Mouse (Mus musculus) MEL (cell line): ENCODE measurements around the gene Ccl17. TPM values are rescaled to one million over a fixed set of nuclear protein-coding genes. Genes with fewer than 3 reads are reported as not detected.
A peak's percentile ranks its signal among the peaks of the same experiment; 100 is the strongest.
"Not testable (repeated sequence)": the region's sequence is repeated elsewhere in the genome, so short reads cannot be mapped to it uniquely, and the experiment has no call there.

Source experiments
- DNase-seq: peaks from one replicate; pipeline ENCODE4 v3.0.0; 2011; ENCODE audit warnings: low read depth, low spot score
- H3K27ac ChIP-seq: 2 replicates; pipeline ENCODE4 v1.5.1; 2012; ENCODE audit warnings: low read depth, mild to moderate bottlenecking, control low read depth, low read length, moderate library complexity; ENCODE audit not compliant: control insufficient read depth
- H3K27me3 ChIP-seq, 2 experiments: fragments of 150-350 bp in 1 of 2; sonication (generic) in 1 of 2; 2 replicates each; pipeline ENCODE4 v1.6.1; 2012; ENCODE audit warnings: low read length in 2 of 2, mild to moderate bottlenecking in 2 of 2, improper control_type of control experiment in 1 of 2, moderate library complexity in 1 of 2; ENCODE audit not compliant: insufficient read depth in 2 of 2, control insufficient read depth in 1 of 2
- H3K36me3 ChIP-seq, 2 experiments: 2 replicates each; pipeline ENCODE4 v1.6.1; 2012 to 2014; ENCODE audit warnings: low read length in 2 of 2, improper control_type of control experiment in 1 of 2, inconsistent platforms in 1 of 2, mild to moderate bottlenecking in 1 of 2; ENCODE audit not compliant: insufficient read depth in 2 of 2, control insufficient read depth in 1 of 2
- H3K4me1 ChIP-seq, 2 experiments: fragments of 150-350 bp in 1 of 2; sonication (generic) in 1 of 2; 2 replicates each; pipeline ENCODE4 v1.6.1; 2012; ENCODE audit warnings: low read length in 2 of 2, improper control_type of control experiment in 1 of 2, mild to moderate bottlenecking in 1 of 2; ENCODE audit not compliant: insufficient read depth in 2 of 2, control insufficient read depth in 1 of 2
- H3K4me3 ChIP-seq, 2 experiments: fragments of 150-350 bp in 1 of 2; sonication (generic) in 1 of 2; 2 replicates each; pipeline ENCODE4 v1.5.1; 2012; ENCODE audit warnings: low read depth in 2 of 2, low read length in 2 of 2, mild to moderate bottlenecking in 2 of 2, moderate library complexity in 2 of 2, control low read depth in 1 of 2, improper control_type of control experiment in 1 of 2; ENCODE audit not compliant: control insufficient read depth in 1 of 2, insufficient read depth in 1 of 2
- H3K79me2 ChIP-seq: 2 replicates; pipeline ENCODE4 v1.6.1; 2012; ENCODE audit warnings: mild to moderate bottlenecking, low read length, moderate library complexity; ENCODE audit not compliant: control insufficient read depth, poor library complexity, insufficient read depth
- H3K9ac ChIP-seq: 2 replicates; pipeline ENCODE4 v1.6.1; 2012; ENCODE audit warnings: low read depth, mild to moderate bottlenecking, control low read depth, low read length, moderate library complexity; ENCODE audit not compliant: control insufficient read depth, poor library complexity, severe bottlenecking
- H3K9me3 ChIP-seq: fragments of 150-350 bp; sonication (generic); replicated peaks from 2 replicates; pipeline ENCODE4 v1.6.1; 2012; ENCODE audit warnings: mild to moderate bottlenecking, low read length, improper control_type of control experiment, moderate library complexity; ENCODE audit not compliant: insufficient read depth
- E2F4 ChIP-seq: IDR thresholded peaks from 2 replicates; pipeline ENCODE4 v1.6.1; 2011; ENCODE audit warnings: low read depth, low read length, improper control_type of control experiment, borderline replicate concordance
- ELF1 ChIP-seq: IDR thresholded peaks from 2 replicates; pipeline ENCODE4 v1.6.1; 2014; ENCODE audit warnings: low read depth, mild to moderate bottlenecking, inconsistent platforms, low read length, improper control_type of control experiment, moderate library complexity
- ETS1 ChIP-seq: IDR thresholded peaks from 2 replicates; pipeline ENCODE4 v1.6.1; 2012; ENCODE audit warnings: low read depth, mild to moderate bottlenecking, inconsistent platforms, low read length, improper control_type of control experiment, moderate library complexity
- GABPA ChIP-seq: IDR thresholded peaks from 2 replicates; pipeline ENCODE4 v1.6.1; 2012; ENCODE audit warnings: low read depth, mild to moderate bottlenecking, inconsistent platforms, low read length, improper control_type of control experiment, moderate library complexity
- GATA1 ChIP-seq: IDR thresholded peaks from 2 replicates; pipeline ENCODE4 v1.6.1; 2011; ENCODE audit warnings: low read depth, low read length, improper control_type of control experiment
- HCFC1 ChIP-seq: IDR thresholded peaks from 2 replicates; pipeline ENCODE4 v1.6.1; 2012; ENCODE audit warnings: low read depth, mild to moderate bottlenecking, inconsistent platforms, low read length, improper control_type of control experiment, moderate library complexity
- JUND ChIP-seq: IDR thresholded peaks from 2 replicates; pipeline ENCODE4 v1.6.1; 2011; ENCODE audit warnings: low read depth, mild to moderate bottlenecking, improper control_type of control experiment, low read length
- MAX ChIP-seq: IDR thresholded peaks from 2 replicates; pipeline ENCODE4 v1.6.1; 2011; ENCODE audit warnings: low read length, improper control_type of control experiment
- MAZ ChIP-seq: IDR thresholded peaks from 2 replicates; pipeline ENCODE4 v1.6.1; 2012; ENCODE audit warnings: low read depth, mild to moderate bottlenecking, inconsistent platforms, low read length, improper control_type of control experiment
- MXI1 ChIP-seq: IDR thresholded peaks from 2 replicates; pipeline ENCODE4 v1.6.1; 2011; ENCODE audit warnings: mild to moderate bottlenecking, low read depth, low read length, improper control_type of control experiment
- NRF1 ChIP-seq: IDR thresholded peaks from 2 replicates; pipeline ENCODE4 v1.6.1; 2014; ENCODE audit warnings: low read depth, mild to moderate bottlenecking, inconsistent platforms, low read length, improper control_type of control experiment, moderate library complexity; ENCODE audit not compliant: poor library complexity, insufficient read depth, severe bottlenecking
- POLR2A ChIP-seq, 2 experiments: IDR thresholded peaks; 2 replicates each; pipeline ENCODE4 v1.6.1; 2011 to 2012; ENCODE audit warnings: low read length in 2 of 2, mild to moderate bottlenecking in 2 of 2, control low read depth in 1 of 2, improper control_type of control experiment in 1 of 2, low read depth in 1 of 2, moderate library complexity in 1 of 2; ENCODE audit not compliant: control insufficient read depth in 1 of 2, insufficient read depth in 1 of 2, poor library complexity in 1 of 2
- POLR2AphosphoS5 ChIP-seq: IDR thresholded peaks from 2 replicates; pipeline ENCODE4 v1.6.1; 2012; ENCODE audit warnings: low read depth, borderline replicate concordance, mild to moderate bottlenecking, inconsistent platforms, low read length, moderate library complexity, mixed read lengths
- RCOR1 ChIP-seq: IDR thresholded peaks from 2 replicates; pipeline ENCODE4 v1.6.1; 2012; ENCODE audit warnings: low read depth, mild to moderate bottlenecking, inconsistent platforms, low read length, improper control_type of control experiment
- SIN3A ChIP-seq: IDR thresholded peaks from 2 replicates; pipeline ENCODE4 v1.6.1; 2012; ENCODE audit warnings: low read length, improper control_type of control experiment, inconsistent platforms
- TAL1 ChIP-seq: IDR thresholded peaks from 2 replicates; pipeline ENCODE4 v1.6.1; 2012; ENCODE audit warnings: mild to moderate bottlenecking, inconsistent platforms, low read length, moderate library complexity, mixed read lengths
- USF2 ChIP-seq, 2 experiments: IDR thresholded peaks; 2 replicates each; pipeline ENCODE4 v1.6.1; 2011 to 2012; ENCODE audit warnings: improper control_type of control experiment in 2 of 2, low read length in 2 of 2, borderline replicate concordance in 1 of 2, inconsistent platforms in 1 of 2, low read depth in 1 of 2, mild to moderate bottlenecking in 1 of 2; ENCODE audit not compliant: insufficient read depth in 1 of 2
- polyA plus RNA-seq, 2 experiments: library from polyadenylated mRNA; stranded (reverse) in 1 of 2; unstranded in 1 of 2; fragments of >175 nt in 1 of 2; fragments of >200 nt in 1 of 2; gene quantifications; 2 replicates each; pipeline versions ENCODE4 v1.2.1 to v1.2.4; 2012; ENCODE audit warnings: low replicate concordance in 2 of 2, low read depth in 1 of 2; ENCODE audit not compliant: insufficient read length in 2 of 2, insufficient read depth in 1 of 2, missing spikeins in 1 of 2
- total RNA-seq: library from RNA; depleted of rRNA; stranded (reverse); fragments of 300-350 nt; gene quantifications from 2 replicates; pipeline ENCODE4 v1.2.3, GENCODE M21; 2012

Gene Ccl17
- total and polyA plus RNA-seq, 3 experiments, result 0.43 TPM; not detected in 2

DNA sequence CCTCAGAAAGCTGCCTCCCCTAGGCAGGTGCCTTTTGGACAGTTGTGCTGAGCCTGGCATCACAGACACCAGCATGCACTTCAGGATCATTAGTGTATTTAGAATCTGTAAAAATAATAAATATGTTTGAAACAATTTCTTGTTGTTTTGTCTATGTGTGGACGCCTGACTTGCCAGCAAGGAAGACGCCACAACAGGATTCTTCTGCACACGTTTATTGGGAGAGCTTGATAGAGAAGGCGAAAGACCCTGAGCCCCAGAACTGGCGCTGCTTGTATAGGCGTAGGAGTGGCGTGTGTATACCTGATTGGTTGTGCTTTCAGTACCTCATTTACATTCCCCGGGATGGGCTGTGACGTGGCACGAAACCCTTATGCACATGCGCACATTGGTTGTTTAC, 44.5 kb downstream of the Ccl17 start:
- H3K36me3 ChIP-seq, H3K4me1 ChIP-seq, H3K27me3 ChIP-seq, H3K27ac ChIP-seq, DNase-seq, H3K9me3 ChIP-seq, H3K4me3 ChIP-seq, H3K9ac ChIP-seq: not testable (repeated sequence)
- peaks cover 17% of the 10 kb centered on the region for H3K79me2 ChIP-seq

DNA sequence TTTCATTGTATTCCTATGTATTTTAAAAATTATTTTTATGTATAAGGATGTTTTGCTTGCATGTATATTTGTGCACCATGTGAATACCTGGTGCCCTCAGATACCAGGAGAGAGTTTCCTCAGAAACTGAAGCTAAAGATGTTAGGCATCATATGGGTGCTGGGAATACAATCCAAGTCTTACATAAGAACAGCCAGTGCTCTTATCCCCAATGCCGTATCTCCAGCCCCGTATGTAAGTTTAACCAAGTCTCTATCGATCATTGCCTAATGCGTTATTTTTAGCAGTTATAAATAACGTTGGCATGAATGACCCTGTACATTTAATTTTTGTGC, 46.7 kb downstream of the Ccl17 start:
- Histone ChIP-seq H3K9me3 (no peaks in the 10 kb centered on the region), H3K27ac (peak overlapping the region; percentile 32; the same call in 1 of the 2 replicates), H3K36me3 (peaks cover 4 to 10% of the 10 kb centered on the region in 2 experiments), H3K4me3 (peak overlapping the region; percentile 67 to 97), H3K9ac (peak overlapping the region; percentile 82), H3K27me3 (no peaks in the 10 kb centered on the region), H3K4me1 (no peaks in the 10 kb centered on the region), H3K79me2 (peaks cover 17% of the 10 kb centered on the region)
- no peak for DNase-seq
- TF ChIP-seq USF2 (IDR thresholded peaks at IDR 0.05; ENCODE audit: borderline replicate concordance in 1 of 2, insufficient read depth in 1 of 2, low read depth in 1 of 2, low read length in 2 of 2), result no peak
- no peak for TF ChIP-seq JUND
- TF ChIP-seq ETS1, result no peak
- TF ChIP-seq GATA1, result no peak
- no peak for TF ChIP-seq GABPA
- no peak for TF ChIP-seq MAZ
- no peak for TF ChIP-seq MAX
- TF ChIP-seq RCOR1, result no peak
- no peak for TF ChIP-seq E2F4
- no peak for TF ChIP-seq NRF1
- TF ChIP-seq POLR2AphosphoS5, result no peak
- TF ChIP-seq TAL1, result no peak
- TF ChIP-seq MXI1, result no peak
- no peak for TF ChIP-seq ELF1
- TF ChIP-seq SIN3A, result no peak
- TF ChIP-seq HCFC1, result no peak
- TF ChIP-seq POLR2A (IDR thresholded peaks at IDR 0.05; ENCODE audit: control insufficient read depth in 1 of 2, insufficient read depth in 1 of 2, low read depth in 1 of 2, low read length in 2 of 2, poor library complexity in 1 of 2), result no peak
